Mouse (Mus musculus): ENCODE data around the gene Gm26602.

Gm26602 gene

DNA sequence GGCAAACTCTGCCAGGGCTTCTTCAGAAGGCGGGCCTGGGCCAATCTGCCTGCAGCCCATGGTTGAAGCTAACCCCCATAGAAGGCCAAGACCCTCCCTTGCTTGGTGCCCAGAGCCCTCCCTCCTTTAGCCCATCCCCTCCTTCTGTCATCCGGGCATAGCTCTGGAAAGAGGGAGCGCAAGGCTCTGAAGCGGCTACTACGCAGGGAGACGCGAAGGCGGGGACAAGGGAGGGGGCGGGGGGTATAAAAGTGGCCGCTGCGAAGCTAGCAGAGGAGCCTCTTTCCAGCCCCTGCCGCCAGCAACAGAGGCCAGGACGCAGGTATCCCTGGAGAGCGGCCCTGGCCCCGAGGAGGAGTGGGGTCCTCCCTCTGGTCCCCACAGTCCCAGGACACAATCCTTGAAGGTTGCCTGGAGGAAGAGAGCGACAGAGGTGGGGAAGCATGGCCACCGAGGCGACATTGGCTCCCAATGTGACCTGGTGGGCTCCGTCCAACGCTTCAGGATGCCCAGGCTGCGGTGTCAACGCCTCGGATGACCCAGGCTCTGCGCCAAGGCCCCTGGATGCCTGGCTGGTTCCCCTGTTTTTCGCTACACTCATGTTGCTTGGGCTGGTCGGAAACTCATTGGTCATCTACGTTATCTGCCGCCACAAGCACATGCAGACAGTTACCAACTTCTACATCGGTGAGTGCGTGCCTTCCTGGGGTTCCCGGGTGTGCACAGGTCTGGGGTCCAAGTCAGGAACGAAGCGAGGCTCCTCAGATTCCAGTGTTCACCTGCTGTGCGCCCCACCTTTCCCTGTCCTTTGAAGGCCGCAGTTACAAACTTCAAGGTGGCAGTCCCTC lies 7.8 kb downstream of the Gm26602 start:
- no peaks in the 10 kb centered on the region for H3K27me3 ChIP-seq (ENCODE audit: control insufficient read depth, insufficient read depth, low read length, poor library complexity, severe bottlenecking)
- no peak for DNase-seq (ENCODE audit: low read depth, low spot score)
- H3K36me3 ChIP-seq (ENCODE audit: control insufficient read depth, insufficient read depth, low read length, poor library complexity, severe bottlenecking) = no peaks in the 10 kb centered on the region

DNA sequence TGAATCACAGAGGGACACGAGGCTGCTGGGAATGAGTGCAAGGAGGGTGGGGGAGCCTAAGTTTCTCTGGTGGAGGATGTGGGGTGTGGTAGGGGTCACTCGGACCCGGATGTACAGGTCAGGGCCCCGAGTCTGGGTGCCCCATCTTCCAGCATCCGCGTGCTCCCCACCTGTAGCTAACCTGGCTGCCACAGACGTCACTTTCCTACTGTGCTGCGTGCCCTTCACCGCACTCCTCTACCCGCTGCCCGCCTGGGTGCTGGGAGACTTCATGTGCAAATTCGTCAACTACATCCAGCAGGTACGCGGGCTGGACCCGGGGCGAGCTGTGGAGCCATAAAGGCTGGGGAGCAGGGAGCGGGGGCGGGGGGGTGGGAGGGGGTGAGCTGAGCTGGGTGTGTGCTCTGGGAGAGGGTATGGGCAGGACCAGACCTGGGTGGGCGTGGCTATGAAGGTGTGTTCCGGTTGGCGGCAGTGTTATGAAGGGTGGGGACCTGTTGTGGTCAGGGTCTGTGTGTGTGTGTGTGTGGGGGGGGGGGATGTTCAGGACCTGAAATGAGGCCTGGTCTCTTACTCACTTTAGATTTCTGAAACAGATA lies 8.7 kb downstream of the Gm26602 start:
- Histone ChIP-seq H3K36me3 (ENCODE audit: control insufficient read depth, insufficient read depth, low read length, poor library complexity, severe bottlenecking) (no peaks in the 10 kb centered on the region), H3K27me3 (ENCODE audit: control insufficient read depth, insufficient read depth, low read length, poor library complexity, severe bottlenecking) (no peaks in the 10 kb centered on the region)
- DNase-seq (ENCODE audit: low read depth, low spot score) = peak; percentile 27

DNA sequence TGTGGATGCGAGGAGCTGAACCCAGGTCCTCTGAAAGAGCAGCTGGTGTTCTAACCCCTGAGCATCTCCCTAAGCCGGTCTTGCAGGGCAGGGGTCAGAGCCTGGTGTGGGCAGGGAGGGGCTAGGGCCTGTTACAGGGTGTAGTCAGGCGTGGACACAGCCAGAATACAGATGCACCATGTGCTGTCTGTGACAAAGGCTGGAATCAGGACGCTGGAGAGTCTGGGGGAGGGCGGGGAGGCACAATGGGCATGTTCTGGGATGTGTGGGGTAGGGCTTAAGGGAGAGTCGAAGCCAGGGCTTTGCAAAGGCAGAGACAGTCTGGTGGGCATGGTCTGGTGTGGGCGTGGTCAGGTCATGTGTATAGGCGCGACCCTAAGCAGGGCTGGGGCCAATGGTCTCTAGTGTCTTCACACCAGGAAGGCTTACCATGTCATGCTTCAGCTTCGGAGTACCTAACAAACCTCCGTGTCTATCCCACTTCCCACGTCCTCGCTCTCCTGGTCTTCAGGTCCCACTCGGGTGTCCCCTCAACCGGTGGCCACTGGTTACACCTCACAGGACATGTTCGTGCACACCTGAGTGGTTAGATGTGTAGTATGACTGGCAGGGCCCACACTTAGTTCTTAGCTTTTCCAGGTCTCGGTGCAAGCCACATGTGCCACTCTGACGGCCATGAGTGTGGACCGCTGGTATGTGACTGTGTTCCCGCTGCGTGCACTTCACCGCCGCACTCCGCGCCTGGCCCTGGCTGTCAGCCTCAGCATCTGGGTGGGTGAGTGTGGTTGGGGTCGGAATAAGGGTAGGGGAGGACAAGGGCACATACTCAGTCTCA lies 9.6 kb downstream of the Gm26602 start:
- no peak for DNase-seq (ENCODE audit: low read depth, low spot score)
- no peaks in the 10 kb centered on the region for H3K27me3 ChIP-seq (ENCODE audit: control insufficient read depth, insufficient read depth, low read length, poor library complexity, severe bottlenecking)
- H3K36me3 ChIP-seq (ENCODE audit: control insufficient read depth, insufficient read depth, low read length, poor library complexity, severe bottlenecking) = no peaks in the 10 kb centered on the region

DNA sequence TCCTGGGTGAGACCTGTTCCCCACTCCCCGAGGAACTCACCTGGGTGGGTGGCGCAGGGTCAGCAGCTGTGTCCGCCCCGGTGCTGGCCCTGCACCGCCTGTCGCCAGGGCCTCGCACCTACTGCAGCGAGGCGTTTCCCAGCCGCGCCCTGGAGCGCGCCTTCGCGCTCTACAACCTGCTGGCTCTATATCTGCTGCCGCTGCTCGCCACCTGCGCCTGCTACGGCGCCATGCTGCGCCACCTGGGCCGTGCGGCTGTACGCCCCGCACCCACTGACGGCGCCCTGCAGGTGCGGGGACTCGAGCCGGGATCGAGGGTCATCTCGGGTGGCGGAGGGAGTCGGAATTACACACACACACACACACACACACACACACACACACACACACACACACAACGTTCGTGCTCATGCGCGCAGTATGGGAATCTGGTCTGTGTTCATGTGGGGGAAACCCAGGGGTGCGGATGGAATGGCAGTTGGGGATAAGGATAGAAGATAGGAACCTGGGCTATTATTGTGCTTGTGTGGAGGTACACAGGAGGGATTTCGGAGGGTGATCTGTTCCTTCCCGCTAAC lies 10.4 kb downstream of the Gm26602 start, which contains the start of gene R3hdm4:
Gene R3hdm4, minus strand, starts transcription at position 251 of the 578 bp plus-strand sequence.
- Histone ChIP-seq H3K27me3 (ENCODE audit: control insufficient read depth, insufficient read depth, low read length, poor library complexity, severe bottlenecking) (no peaks in the 10 kb centered on the region), H3K36me3 (ENCODE audit: control insufficient read depth, insufficient read depth, low read length, poor library complexity, severe bottlenecking) (no peaks in the 10 kb centered on the region)
- peak; percentile 31 for DNase-seq (ENCODE audit: low read depth, low spot score)

DNA sequence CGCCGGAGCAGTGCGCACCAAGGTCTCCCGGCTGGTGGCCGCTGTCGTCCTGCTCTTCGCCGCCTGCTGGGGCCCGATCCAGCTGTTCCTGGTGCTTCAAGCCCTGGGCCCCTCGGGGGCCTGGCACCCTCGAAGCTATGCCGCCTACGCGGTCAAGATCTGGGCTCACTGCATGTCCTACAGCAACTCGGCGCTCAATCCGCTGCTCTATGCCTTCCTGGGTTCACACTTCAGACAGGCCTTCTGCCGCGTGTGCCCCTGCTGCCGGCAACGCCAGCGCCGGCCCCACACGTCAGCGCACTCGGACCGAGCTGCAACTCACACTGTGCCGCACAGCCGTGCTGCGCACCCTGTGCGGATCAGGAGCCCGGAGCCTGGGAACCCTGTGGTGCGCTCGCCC lies 10.9 kb downstream of the Gm26602 start:
- H3K27me3 ChIP-seq (ENCODE audit: control insufficient read depth, insufficient read depth, low read length, poor library complexity, severe bottlenecking) = no peaks in the 10 kb centered on the region
- no peak for DNase-seq (ENCODE audit: low read depth, low spot score)
- H3K36me3 ChIP-seq (ENCODE audit: control insufficient read depth, insufficient read depth, low read length, poor library complexity, severe bottlenecking) = no peaks in the 10 kb centered on the region

DNA sequence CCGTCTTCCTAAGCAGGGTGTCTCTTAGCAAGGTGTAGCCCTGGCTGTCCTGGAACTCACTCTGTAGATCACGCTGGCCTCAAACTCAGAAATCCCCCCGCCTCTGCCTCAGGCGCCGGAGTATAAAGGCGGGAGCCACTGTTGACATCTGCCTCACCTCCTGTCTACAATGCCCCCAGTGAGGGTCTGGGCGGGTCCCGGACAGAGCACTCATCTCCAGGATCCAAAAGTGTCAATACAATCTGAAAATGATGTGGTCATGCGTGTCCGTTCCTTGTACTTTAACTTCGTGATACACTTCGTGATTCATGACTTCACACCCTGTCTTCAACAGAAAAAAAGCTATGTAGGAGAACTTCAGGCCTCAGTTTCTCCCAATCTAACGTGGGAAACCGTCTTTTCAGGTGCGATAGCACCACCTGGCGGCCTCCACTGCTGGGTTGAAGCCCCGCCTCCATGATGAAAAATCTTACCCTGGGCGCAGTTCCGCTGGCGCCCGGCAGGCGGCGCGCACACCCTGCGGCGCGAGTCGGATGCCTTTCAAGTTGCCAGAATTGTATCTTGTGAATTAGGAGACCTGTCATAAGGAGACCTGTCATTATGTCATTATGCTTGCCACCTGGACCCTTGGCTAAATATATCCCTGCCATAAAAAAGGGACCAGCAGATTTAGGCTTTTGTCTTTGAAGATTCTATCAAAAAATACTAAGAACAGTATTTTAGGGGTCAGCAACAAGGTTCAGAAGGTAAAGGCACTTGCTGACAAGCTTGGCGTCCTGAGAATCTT lies 14.5 kb downstream of the Gm26602 start:
- H3K27me3 ChIP-seq (ENCODE audit: control insufficient read depth, insufficient read depth, low read length, poor library complexity, severe bottlenecking) = no peaks in the 10 kb centered on the region
- no peaks in the 10 kb centered on the region for H3K36me3 ChIP-seq (ENCODE audit: control insufficient read depth, insufficient read depth, low read length, poor library complexity, severe bottlenecking)
- DNase-seq (ENCODE audit: low read depth, low spot score) = peak; percentile 94

DNA sequence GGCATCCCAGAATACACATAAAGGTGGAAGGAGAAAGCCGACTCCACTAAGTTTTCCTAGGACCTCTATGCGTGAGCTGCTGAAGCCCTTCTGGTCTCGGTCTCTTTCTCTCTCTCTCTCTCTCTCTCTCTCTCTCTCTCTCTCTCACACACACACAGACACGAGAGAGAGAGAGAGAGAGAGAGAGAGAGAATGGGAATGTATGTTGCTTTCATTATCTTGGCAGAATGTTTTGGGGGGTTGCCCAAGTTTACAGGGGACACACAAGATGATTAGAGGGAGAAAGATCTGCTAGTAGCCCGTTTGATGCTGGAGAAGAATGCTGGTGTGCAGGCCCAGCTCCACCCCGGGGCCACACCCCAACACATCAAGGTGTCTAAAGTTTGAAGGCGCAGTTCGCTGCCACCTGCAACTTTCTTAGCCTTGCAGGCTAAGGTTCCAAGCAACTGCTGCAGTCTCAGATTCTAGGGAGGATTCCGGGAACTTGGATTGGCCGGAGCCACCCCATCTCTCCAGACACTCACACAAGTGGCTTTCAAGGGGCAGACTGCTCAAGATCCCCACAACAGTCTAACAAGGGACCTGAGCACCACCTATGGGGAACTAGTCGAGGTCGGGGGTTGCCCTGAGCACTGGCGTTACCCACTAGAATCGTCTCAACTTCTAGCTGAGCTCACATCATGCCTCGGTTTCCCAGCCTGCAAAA lies 15.3 kb downstream of the Gm26602 start:
- DNase-seq (ENCODE audit: low read depth, low spot score) = peak; percentile 62
- Histone ChIP-seq H3K27me3 (ENCODE audit: control insufficient read depth, insufficient read depth, low read length, poor library complexity, severe bottlenecking) (no peaks in the 10 kb centered on the region), H3K36me3 (ENCODE audit: control insufficient read depth, insufficient read depth, low read length, poor library complexity, severe bottlenecking) (no peaks in the 10 kb centered on the region)

DNA sequence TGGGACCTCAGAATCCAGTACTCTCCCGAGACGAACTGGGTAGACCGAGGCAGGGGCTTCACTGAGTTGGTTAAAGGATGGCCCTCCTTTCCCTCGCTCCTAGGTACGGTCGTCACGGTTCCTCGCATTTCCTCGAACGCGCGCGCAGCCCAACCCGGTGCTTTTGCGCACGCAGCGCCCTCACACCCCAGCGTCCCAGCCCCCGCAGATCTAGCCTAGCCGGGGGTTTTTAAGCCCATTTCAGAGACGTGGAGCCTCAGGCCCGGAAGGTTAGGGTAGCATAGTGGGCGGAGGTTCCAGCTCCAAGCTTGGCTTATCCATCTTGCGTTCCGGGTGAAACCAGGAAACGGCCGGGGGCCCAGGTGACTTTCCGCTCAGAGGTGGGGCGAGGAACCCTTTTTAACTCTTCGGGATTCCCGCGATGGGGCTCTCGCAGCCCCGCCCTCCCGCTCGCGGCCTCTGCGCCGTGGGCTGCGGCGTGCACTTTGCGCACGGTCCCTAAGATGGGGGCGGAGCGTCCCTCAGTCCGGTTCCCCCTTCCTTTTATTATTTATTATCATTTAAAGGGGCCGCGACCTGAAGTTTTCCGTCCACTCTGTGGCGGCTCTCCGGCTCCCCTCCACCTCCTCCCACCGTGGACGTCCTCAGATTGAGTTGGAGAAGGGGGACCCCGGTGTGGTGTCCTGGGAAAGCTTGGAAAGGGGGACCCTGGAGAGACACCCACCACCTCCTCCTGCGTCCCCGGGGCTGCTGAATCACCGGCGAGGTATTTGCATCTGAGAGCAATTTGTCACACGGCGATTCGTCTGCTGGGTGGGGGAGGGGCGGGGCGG lies 16.1 kb downstream of the Gm26602 start, which contains the start of gene Arid3a:
Gene Arid3a, plus strand, starts transcription at position 553 of the 833 bp plus-strand sequence.
- Histone ChIP-seq H3K27me3 (ENCODE audit: control insufficient read depth, insufficient read depth, low read length, poor library complexity, severe bottlenecking) (no peaks in the 10 kb centered on the region), H3K36me3 (ENCODE audit: control insufficient read depth, insufficient read depth, low read length, poor library complexity, severe bottlenecking) (peaks cover 2% of the 10 kb centered on the region; the same call in 1 of the 2 replicates)

DNA sequence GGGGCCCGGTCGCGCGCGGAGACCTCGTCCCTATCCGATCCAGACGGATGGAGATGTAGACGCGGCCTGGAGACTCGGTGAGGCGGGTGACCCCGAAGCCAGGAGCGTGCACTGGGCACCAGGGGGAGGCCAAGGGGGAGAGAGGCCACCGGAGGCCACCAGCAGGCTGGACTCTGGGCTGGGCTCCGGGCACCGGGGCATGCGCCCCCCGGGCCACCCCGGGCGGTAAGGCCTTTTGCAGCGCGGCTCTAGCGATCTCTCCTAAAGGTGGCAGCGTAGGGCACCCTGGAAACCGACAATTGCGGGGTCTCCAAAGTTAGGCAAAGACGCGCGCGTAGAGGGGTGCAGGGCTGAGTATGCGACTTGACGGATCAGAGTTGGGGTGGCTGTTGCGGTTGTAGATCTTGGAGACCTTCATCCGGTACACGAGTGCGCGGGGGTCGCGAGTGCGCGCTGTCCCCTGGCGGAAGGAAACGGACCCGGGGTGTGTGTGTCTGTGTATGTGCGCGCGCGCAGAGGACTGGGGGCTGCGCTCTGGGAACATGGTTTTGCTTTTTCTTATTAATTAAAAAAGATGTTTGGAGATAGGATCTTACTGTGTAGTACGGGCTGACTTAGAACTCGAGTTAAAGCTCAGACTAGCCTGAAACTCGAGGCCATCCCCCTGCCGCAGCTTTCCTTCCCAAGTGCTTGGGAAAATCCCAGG lies 16.8 kb downstream of the Gm26602 start:
- Histone ChIP-seq H3K27me3 (ENCODE audit: control insufficient read depth, insufficient read depth, low read length, poor library complexity, severe bottlenecking) (no peaks in the 10 kb centered on the region), H3K36me3 (ENCODE audit: control insufficient read depth, insufficient read depth, low read length, poor library complexity, severe bottlenecking) (peaks cover 2% of the 10 kb centered on the region; the same call in 1 of the 2 replicates)
- DNase-seq (ENCODE audit: low read depth, low spot score) = peak; percentile 57

More for the DNA sequence above, 16.1 kb downstream of the Gm26602 start, which contains the start of gene Arid3a:
- peak; percentile 93 for DNase-seq (ENCODE audit: low read depth, low spot score)

DNA sequence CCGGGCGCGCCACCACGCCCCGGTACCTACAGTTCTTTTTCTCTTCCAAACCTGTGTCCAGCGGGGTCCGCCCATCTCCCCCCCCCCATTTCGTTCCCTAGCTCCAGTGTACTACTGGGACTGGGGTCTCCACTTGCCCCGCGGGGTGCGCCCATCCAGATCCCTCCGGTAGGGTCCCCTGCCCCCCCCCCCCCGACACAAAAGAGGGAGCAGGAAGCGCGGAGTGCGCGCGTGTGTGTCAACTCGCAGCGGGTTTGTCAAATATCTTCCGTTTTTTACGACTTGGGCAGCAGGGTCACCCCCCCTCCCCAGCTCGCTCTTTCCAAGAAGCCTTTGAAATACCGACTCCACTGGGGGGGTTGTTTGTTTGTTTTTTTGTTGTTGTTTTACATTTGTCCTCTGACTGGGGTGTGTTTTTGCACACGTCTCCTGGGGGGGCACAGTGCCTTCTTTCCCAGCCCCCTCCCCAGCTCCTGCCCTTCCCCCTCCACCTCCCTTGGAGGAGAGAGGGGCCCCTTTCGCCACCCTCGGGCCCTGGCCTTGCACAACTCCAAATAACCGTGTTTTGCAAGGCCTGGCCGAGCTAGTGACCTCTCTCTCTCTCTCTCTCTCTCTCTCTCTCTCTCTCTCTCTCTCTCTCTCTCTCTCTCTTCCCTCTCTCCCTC lies 17.5 kb downstream of the Gm26602 start:
- DNase-seq (ENCODE audit: low read depth, low spot score) = peak; percentile 63
- H3K36me3 ChIP-seq (ENCODE audit: control insufficient read depth, insufficient read depth, low read length, poor library complexity, severe bottlenecking) = peaks cover 2% of the 10 kb centered on the region; the same call in 1 of the 2 replicates
- H3K27me3 ChIP-seq (ENCODE audit: control insufficient read depth, insufficient read depth, low read length, poor library complexity, severe bottlenecking) = no peaks in the 10 kb centered on the region

DNA sequence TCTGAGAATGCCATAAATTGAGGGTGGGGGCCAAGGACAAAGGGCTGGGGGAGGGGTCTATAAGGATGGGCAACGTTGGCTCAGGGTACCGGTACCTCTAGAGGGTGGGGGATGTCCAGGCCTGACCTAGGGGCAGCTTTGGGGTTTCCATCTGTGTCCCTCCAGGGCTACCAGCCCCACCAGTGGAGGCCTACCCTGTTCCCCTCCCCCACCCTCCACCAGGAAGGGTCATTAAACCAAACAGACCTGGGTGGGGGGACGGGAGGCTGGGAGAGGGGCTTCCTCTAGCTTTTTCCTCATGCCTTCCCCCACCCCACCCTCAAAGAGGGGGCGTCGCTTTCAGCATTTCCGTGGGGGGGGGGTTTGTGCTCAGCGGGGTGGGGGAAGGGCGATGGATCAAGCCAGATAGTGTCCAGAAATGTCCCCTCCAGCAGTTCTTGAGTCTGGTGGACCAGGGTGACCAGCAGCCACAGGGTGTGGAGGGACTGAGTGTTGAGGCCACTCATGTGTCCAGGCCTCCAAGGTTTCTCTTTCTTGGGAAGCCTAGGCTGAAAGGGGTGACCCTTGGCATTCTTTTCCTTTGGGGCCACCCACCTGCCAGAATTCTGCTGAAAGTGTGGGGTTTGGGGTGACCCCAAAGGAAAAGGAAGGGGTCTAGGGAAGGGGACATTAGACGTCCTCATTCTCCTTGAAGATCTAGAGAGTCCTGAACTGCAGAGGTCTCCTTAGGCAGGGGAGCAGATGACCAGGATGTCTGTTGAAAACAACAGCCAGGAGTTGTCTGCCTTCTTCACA lies 18.4 kb downstream of the Gm26602 start:
- DNase-seq (ENCODE audit: low read depth, low spot score) = no peak
- no peaks in the 10 kb centered on the region for H3K27me3 ChIP-seq (ENCODE audit: control insufficient read depth, insufficient read depth, low read length, poor library complexity, severe bottlenecking)
- H3K36me3 ChIP-seq (ENCODE audit: control insufficient read depth, insufficient read depth, low read length, poor library complexity, severe bottlenecking) = peaks cover 2% of the 10 kb centered on the region; the same call in 1 of the 2 replicates

Measured in splenic B cell, adult 2 months (primary cell).